Mouse (Mus musculus): ENCODE data around the gene Gm21833. TPM values are rescaled to one million over a fixed set of nuclear protein-coding genes. Genes with fewer than 3 reads are reported as not detected.
"Not testable (repeated sequence)": the region's sequence is repeated elsewhere in the genome, so short reads cannot be mapped to it uniquely, and the experiment has no call there.

Gene Gm21833
- not detected in 2 replicates for polyA plus RNA-seq (2016; fragmentation: Nextera tagmentation; extraction: Ambion mirVana)

DNA sequence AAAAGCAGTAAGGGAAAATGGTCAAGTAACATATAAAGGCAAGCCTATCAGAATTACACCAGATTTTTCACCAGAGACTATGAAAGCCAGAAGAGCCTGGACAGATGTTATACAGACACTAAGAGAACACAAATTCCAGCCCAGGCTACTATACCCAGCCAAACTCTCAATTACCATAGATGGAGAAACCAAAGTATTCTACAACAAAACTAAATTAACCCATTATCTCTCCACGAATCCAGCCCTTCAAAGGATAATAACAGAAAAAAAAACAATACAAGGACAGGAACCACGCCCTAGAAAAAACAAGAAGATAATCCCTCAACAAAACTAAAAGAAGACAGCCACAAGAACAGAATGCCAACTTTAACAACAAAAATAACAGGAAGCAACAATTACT, at the start of gene Gm21833:
TSS of gene Gm21833 (plus strand) at position 301 of the 400 bp plus-strand sequence.
- H3K9ac ChIP-seq; H3K27ac ChIP-seq; H3K27me3 ChIP-seq; H3K9me3 ChIP-seq; H3K36me3 ChIP-seq; H3K4me3 ChIP-seq; ATAC-seq (ENCODE audit: insufficient number of reproducible peaks, insufficient read depth, low FRiP score, low TSS enrichment); H3K4me1 ChIP-seq; H3K4me2 ChIP-seq (replicated peaks): not testable (repeated sequence)
- 80% methylated on average over 2 of the region's 2 CpGs for WGBS

GRCm38 (mm10) chr16:82789521-82789920, 38.7 kb upstream of the Gm21833 start:
- ATAC-seq (ENCODE audit: insufficient number of reproducible peaks, insufficient read depth, low FRiP score, low TSS enrichment), result no peak
- H3K4me1 ChIP-seq, result no peaks in the 10 kb centered on the region
- no peaks in the 10 kb centered on the region for H3K9me3 ChIP-seq
- H3K4me3 ChIP-seq, result no peak overlapping the region
- H3K9ac ChIP-seq, result no peak overlapping the region
- H3K4me2 ChIP-seq (replicated peaks), result no peak overlapping the region
- H3K36me3 ChIP-seq, result no peaks in the 10 kb centered on the region
- H3K27ac ChIP-seq, result no peak overlapping the region
- H3K27me3 ChIP-seq, result no peaks in the 10 kb centered on the region

DNA sequence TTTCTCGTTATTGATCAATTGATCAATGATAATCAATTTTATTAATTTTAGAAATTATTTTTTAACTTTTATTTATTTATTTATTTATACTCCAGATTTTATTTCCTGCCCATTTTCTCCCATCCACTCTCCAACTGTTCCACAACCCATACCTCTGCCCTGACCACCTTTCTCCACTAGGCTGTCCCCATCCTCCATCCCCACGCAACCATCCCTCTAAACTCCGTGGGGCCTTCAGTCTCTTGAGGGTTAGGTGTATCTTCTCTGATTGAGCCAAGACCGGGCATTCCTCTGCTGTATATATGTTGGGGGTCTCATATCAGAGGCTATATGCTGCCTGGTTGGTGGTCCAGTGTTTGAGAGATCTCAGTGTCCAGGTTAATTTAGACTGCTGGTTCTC, 31.7 kb upstream of the Gm21833 start:
- Histone ChIP-seq H3K9me3 (no peaks in the 10 kb centered on the region), H3K27me3 (no peaks in the 10 kb centered on the region), H3K4me1 (no peaks in the 10 kb centered on the region), H3K27ac (no peak overlapping the region), H3K36me3 (no peaks in the 10 kb centered on the region), H3K9ac (no peak overlapping the region), H3K4me3 (no peak overlapping the region), H3K4me2 (replicated peaks) (no peak overlapping the region)
- WGBS, result 82% methylated on average over 4 of the region's 4 CpGs
- ATAC-seq (ENCODE audit: insufficient number of reproducible peaks, insufficient read depth, low FRiP score, low TSS enrichment), result no peak

DNA sequence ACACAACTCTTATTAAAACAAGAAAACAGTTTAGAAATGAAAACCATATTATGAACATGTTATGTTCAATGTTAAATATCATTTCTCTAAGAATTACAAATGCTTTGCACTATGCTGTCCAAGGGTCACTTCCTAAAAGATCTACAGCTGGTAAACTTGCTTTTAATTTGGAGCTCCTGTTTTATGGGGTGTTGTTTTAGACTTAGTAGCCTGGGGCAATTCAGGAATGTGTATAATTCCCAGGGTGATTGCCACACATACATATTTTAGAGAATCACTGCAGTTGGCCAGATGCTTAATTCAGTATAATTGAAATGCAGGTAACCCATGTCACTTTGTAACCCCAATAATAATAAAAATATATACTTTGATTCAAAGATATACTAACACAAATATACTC, 12.9 kb upstream of the Gm21833 start:
- Histone ChIP-seq H3K27ac (no peak overlapping the region), H3K36me3 (no peaks in the 10 kb centered on the region), H3K9ac (no peak overlapping the region), H3K27me3 (no peaks in the 10 kb centered on the region), H3K4me2 (replicated peaks) (no peak overlapping the region), H3K4me1 (no peaks in the 10 kb centered on the region), H3K9me3 (no peaks in the 10 kb centered on the region), H3K4me3 (no peak overlapping the region)
- ATAC-seq (ENCODE audit: insufficient number of reproducible peaks, insufficient read depth, low FRiP score, low TSS enrichment), result no peak

GRCm38 (mm10) chr16:82816615-82817014, 11.6 kb upstream of the Gm21833 start:
- H3K36me3 ChIP-seq, result no peaks in the 10 kb centered on the region
- no peaks in the 10 kb centered on the region for H3K4me1 ChIP-seq
- no peak overlapping the region for H3K4me2 ChIP-seq (replicated peaks)
- no peak overlapping the region for H3K27ac ChIP-seq
- H3K9me3 ChIP-seq, result no peaks in the 10 kb centered on the region
- no peak for ATAC-seq (ENCODE audit: insufficient number of reproducible peaks, insufficient read depth, low FRiP score, low TSS enrichment)
- 67% methylated on average over 2 of the region's 2 CpGs for WGBS
- H3K4me3 ChIP-seq, result no peak overlapping the region
- no peak overlapping the region for H3K9ac ChIP-seq
- H3K27me3 ChIP-seq, result no peaks in the 10 kb centered on the region

DNA sequence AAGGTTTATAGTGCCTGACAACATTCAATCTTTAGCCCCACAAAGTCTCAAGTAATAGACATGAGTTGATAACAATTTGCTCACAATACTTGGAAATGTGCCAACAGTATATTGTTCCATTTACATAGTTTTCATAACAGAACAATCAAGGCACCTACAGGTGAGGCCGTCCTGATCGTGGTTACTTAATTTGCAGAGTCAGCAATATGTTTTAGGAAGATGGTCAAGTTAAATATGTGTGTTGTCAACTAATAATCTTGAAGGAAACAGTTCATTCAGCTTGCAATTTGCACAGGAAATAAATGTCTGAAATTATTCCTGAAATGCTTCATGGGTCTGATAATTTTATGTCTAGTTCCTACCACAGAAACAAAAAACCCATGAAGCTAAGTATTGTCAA, 27.6 kb downstream of the Gm21833 start:
- Histone ChIP-seq H3K9ac (no peak overlapping the region), H3K4me3 (no peak overlapping the region), H3K9me3 (no peaks in the 10 kb centered on the region), H3K4me2 (replicated peaks) (no peak overlapping the region), H3K27me3 (no peaks in the 10 kb centered on the region), H3K27ac (no peak overlapping the region), H3K36me3 (no peaks in the 10 kb centered on the region), H3K4me1 (no peaks in the 10 kb centered on the region)
- WGBS, result 79% methylated on average over 2 of the region's 2 CpGs
- no peak for ATAC-seq (ENCODE audit: insufficient number of reproducible peaks, insufficient read depth, low FRiP score, low TSS enrichment)

GRCm38 (mm10) chr16:82864590-82864989, 36.4 kb downstream of the Gm21833 start:
- H3K9me3 ChIP-seq, result no peaks in the 10 kb centered on the region
- H3K27ac ChIP-seq, result no peak overlapping the region
- no peak overlapping the region for H3K4me3 ChIP-seq
- H3K36me3 ChIP-seq, result no peaks in the 10 kb centered on the region
- ATAC-seq (ENCODE audit: insufficient number of reproducible peaks, insufficient read depth, low FRiP score, low TSS enrichment), result no peak
- H3K4me1 ChIP-seq, result no peaks in the 10 kb centered on the region
- no peak overlapping the region for H3K4me2 ChIP-seq (replicated peaks)
- H3K9ac ChIP-seq, result no peak overlapping the region
- whole genome bisulfite sequencing, result 83% methylated on average over 7 of the region's 7 CpGs
- no peaks in the 10 kb centered on the region for H3K27me3 ChIP-seq
